Mouse (Mus musculus): ENCODE measurements around the gene Sept6. TPM values are rescaled to one million over a fixed set of nuclear protein-coding genes. Genes with fewer than 3 reads are reported as not detected.

The Sept6 gene
- 15.7 and 23.0 TPM in 2 replicates for total RNA-seq (2021)
- long read RNA-seq, full-length matches to known transcripts = 3 of 12 reads
- long read RNA-seq, partial matches to known transcripts = 2 of 12 reads
- long read RNA-seq, other reads (novel, unspliced or antisense) = 7 of 12 reads

DNA sequence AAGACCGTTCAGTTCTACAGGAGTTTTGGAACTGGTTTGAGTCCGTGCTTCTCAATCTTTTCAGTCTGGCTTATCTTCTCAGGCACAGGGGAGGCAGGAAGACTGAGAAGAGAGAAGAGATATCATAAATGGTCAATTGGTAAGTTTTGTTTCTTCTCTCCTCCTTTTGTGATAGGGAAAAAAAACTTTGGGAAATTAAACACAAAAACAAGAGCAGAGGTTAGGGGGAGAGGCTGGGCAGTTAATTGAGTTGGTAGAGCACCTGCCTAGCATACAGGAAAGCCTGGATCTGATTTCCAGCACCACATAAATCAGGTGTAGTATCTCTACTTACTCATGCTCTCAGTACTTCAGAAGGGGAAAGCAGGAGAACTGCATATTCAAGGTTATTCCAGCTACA is at the start of gene Sept6:
Sept6 (minus strand) TSS at position 101 of the 400 bp plus-strand sequence.
- no peak for DNase-seq

DNA sequence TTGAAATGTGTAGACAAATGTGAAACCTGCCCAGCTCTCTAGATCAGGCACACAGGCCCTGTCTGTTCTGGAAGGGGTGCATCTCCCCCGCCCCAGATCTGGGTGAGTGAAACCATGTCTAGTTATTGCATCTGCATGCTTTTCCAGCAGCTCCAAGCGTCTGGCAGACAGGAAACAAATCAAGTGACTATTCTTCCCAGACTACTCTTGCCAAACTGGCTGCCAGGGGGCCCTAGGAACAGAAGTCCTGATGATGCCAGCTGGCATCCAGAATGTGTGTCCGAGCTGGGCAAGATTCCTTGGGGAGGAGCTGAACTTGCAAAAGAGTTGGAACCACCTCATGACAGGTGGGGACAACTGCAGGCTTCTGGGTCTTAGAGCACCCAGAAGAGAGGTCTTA is 36.8 kb upstream of the Sept6 start:
- no peak for DNase-seq

DNA sequence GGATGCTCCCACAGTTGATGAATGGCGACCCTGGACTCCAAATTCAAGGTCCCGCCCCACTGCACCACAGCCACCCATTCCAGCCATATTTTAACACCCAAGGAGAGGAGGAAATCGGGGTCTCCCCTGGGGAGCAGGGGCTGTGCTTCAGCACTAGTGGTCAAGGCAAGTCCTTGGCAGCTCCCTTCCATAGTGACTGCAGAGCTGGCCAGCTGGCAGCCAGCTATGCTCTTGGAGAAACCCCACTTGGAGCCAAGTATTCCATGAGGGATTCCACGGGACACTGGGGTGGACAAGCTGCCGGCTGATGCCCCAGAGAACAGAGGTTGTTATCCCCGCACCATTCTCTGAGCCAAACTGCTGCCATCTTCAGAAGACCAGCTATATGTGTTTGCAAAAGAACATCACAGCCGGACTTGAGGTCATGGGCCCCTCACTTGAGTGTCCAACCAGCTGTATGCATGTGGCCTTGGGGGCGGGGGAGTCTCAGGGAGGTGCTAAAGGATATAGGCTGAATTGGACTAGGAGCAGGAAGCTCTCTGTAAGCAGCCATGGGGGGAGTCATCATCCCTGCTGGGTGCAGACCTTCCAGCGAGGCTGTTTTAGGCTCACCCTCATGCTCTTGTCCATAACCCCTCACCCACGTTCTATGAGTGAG is 32.2 kb upstream of the Sept6 start:
- DNase-seq = no peak

GRCm38 (mm10) chrX:37022690-37023089 is 31.1 kb upstream of the Sept6 start:
- peak; percentile 61 for DNase-seq

DNA sequence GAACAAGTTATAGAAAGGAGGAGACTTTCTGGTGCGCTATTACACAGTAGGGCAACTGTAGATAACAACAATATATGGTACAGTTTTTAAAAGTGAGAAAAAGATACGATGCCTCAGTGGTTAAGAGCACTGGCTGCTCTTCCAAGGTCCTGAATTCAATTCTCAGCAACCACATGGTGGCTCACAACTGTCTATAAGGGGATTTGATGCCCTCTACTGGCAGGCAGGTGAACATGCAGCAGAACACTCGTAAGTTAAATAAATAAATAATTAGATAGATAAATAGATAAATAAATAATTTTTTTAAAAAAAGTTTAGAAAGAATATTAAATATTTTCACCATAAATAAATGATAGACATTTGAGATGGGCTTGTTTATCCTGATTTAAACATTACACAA is 27.5 kb upstream of the Sept6 start:
- no peak for DNase-seq

GRCm38 (mm10) chrX:37018150-37018654 is 26.6 kb upstream of the Sept6 start:
- no peak for DNase-seq

DNA sequence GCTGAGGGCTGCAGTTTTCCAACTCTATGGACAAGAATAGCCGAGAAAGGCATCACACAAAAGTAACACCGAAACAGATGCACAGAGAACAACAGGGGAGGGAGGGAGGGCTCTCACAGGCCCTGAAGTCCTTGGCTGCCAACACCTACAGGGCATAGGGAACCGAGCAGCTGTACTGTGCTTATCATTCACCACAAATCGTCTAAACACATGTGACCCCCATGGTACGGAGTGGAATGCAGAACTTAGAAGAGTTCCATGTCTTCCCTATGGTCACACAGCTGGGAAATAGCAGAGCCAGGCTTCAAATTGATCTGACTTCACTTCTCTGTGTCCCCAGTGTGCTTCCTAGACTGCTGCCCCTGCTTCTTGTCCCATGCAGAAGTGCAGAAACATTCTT is 22.3 kb upstream of the Sept6 start:
- DNase-seq = no peak

GRCm38 (mm10) chrX:36991039-36991438 is 555 bp downstream of the Sept6 start:
- no peak for DNase-seq

GRCm38 (mm10) chrX:36989752-36990404 is 1.7 kb downstream of the Sept6 start:
- no peak for DNase-seq

GRCm38 (mm10) chrX:36989234-36989751 is 2.3 kb downstream of the Sept6 start:
- peak; percentile 58 for DNase-seq

- DNase-seq = peak; percentile 33
These were observed 2.8 kb downstream of the Sept6 start for GRCm38 (mm10) chrX:36988754-36989153.

- no peak for DNase-seq
These were observed 3.7 kb downstream of the Sept6 start for GRCm38 (mm10) chrX:36987851-36988250.

DNA sequence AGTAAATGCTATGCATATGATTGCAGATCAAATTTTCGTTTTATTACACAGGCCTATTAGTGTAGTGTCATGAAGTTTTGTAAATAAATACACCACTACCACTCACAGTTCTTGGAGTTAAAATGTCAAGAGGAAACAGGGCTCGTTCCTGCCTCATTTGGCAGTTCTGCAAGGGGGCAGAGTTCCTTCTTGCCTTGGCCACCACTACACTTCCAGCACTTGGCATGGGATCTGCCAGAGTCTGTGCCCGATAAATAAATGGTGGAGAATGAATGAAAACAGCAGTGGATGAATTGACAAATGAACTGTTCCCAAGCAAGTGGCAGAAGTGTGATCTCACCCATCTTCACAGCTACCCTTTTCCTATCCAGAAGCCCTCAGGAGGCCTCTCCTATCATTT is 6.6 kb downstream of the Sept6 start:
- no peak for DNase-seq

GRCm38 (mm10) chrX:36983654-36984311 is 7.8 kb downstream of the Sept6 start:
- no peak for DNase-seq

DNA sequence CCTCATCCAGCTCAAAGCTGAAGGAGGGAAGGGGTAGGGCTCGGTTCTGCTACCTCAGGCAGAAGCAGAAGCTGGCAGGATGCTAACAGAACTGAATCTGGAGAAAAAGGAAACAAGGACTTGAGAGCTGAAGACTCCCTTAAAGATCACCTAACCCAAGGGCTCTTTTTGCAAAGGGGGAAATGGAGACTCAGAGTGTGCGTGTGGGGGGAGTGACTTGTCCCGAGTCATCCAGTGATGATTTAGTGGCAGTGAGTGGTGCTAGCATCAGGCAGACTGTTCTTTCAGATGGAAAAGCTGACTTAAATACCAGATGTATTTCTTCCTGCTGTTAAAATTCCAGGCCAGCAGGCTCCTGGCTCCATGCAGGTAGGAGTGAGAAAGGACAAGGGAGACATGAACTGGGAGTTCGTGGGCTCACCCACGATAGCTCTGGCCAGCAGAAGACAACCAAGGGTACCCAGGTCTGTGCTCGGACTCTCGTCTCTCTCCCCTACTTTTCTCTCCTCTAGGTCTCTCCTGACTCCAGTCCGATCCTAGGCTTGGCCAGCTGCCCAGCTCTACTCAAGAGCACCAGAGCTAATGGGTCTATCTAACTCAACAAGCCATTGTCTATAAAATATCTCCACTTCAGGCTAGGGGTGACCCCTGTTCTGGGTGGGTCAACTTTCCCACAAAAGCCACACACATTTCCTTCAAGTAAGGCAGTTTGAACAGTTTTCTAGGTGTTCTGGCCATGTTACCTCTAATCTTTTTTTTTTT is 8.5 kb downstream of the Sept6 start:
- peak; percentile 36 for DNase-seq

GRCm38 (mm10) chrX:36980563-36981187 is 10.9 kb downstream of the Sept6 start:
- DNase-seq = no peak

DNA sequence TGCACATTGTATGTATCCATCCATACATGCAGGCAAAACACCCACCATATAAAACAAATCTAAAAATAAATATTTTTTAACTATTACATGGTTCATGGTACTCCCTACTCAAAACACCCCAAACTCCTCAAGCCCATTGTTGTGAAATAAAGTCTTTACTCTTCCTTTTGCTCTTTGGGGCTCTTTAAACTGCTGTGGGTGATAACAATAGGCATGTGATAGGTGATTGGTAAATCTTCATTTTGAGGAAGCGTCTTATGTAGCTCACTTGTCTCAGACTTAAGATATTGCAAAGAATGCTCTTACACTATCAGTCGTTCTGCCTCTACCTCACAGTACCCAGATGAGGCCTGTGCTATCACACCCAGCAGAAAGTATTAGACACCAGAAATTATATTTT is 13.7 kb downstream of the Sept6 start:
- no peak for DNase-seq

DNA sequence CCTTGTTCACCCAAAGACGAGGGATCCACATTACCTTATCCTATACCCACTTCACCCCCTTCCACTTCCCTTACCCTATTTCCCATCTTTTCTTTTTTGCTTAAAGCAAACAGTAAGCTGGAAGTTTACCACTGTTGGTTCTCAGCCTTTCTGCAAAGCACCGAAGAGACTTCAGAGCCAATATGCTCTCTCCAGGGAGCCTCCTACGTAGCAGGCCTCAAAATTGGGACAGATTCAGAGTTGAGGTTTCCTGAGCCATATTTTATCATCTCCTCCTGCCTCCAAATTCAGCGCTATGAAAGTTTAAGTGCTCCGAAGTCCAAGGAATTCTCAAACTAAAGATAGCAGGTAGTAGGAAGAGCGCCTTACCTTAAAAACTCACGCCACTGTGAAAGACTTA is 14.6 kb downstream of the Sept6 start:
- DNase-seq = no peak

GRCm38 (mm10) chrX:36976272-36976671 is 15.3 kb downstream of the Sept6 start:
- no peak for DNase-seq

GRCm38 (mm10) chrX:36974905-36975304 is 16.7 kb downstream of the Sept6 start:
- no peak for DNase-seq

DNA sequence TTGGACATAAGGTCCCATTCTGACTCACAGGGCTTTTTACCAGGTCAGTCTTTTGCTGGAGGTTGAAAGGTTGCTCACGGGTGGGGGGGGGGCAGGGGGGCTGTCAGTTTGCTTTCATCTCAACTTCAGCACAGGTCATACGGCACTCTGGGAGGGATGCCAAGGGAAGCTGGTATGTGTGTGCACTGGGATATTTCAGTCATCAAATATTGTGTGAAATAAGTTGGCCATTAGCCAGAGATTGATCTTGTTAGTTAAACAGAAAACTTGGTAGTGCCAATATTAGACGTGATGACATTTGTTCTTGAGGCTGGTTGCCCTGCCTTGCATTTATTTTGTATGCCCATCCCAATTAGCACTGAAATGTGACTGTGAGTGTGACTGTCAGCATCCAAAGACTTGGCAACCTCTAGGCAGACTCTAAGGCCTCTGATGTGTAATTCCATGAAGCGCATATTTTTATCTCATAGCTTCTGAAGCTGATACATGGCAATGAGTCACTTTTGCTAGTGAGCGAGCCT is 18.6 kb downstream of the Sept6 start:
- DNase-seq = peak; percentile 10
